ENCODE assay signal across 8 mouse cellular contexts in the genomic region with DNA sequence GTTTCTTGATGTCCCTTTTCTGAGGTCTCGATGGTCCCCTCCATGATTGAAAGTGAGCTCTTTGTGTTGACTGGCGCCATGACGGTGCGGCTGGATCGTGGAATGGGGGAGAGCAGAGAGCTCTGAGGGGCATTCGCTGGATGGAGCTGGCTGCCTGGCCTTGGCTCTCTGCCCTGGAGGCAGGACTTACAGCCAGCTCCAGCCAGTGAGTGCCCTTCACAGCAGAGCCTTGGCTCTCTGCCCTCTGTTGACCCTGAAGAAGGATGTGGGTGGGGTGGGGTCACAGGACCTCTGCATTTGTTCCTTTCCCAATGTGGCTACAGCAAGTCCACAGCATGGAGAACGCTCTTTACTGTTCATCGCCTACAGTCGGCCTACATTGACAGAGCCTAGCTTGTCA. TPM values are rescaled to one million over a fixed set of nuclear protein-coding genes. Genes with fewer than 3 reads are reported as not detected.
DNase-seq lines count a peak whose midpoint lies in the region; ATAC-seq and TF ChIP-seq lines count a peak whose summit lies in the region.

No protein-coding gene starts in this region.

- no peaks in the 10 kb centered on the region for H3K4me1 ChIP-seq in heart, adult 2 months (ENCODE audit: control insufficient read depth, insufficient read depth, low read length)
- H3K4me1 ChIP-seq in intestine, embryonic 15.5 days (replicated peaks): 0 out of 2 replicates have a peak, but pooled peaks cover 3% of the 10 kb centered on the region

- H3K36me3 ChIP-seq in heart, adult 2 months (ENCODE audit: control insufficient read depth, insufficient read depth, low read length): no peaks in the 10 kb centered on the region
- H3K36me3 ChIP-seq in intestine, embryonic 15.5 days: peaks cover 18% of the 10 kb centered on the region

- WGBS in heart, adult 2 months: 69% methylated on average over 9 of the region's 9 CpGs
- 92% methylated on average over 9 of the region's 9 CpGs for WGBS in intestine, embryonic 15.5 days

- ATAC-seq in intestine, embryonic 15.5 days: no peak

- H3K9me3 ChIP-seq in intestine, embryonic 15.5 days: no peaks in the 10 kb centered on the region

- H3K27ac ChIP-seq in heart, adult 2 months: no peak overlapping the region
- no peak overlapping the region for H3K27ac ChIP-seq in intestine, embryonic 15.5 days

- no peak overlapping the region for H3K4me3 ChIP-seq in heart, adult 2 months
- H3K4me3 ChIP-seq in intestine, embryonic 15.5 days (replicated peaks): no peak overlapping the region

- DNase-seq in cerebellum, adult 11-12 months: peak; percentile 43
- no peak for DNase-seq in cerebellum, adult 11 months
- peak; percentile 37 for DNase-seq in 416B (ENCODE audit: low read depth)
- peak; percentile 48 to 61 for DNase-seq in heart, adult 2 months
- peak; percentile 60 to 74 for DNase-seq in layer of hippocampus, postnatal 10 days (ENCODE audit: low spot score in 2 of 2)
- DNase-seq in ovary, postnatal 14 days (ENCODE audit: low spot score): peak; percentile 13
- DNase-seq in urinary bladder, postnatal 10 days (ENCODE audit: low spot score): no peak

- H3K9ac ChIP-seq in heart, adult 2 months (ENCODE audit: low read depth, low read length): no peak overlapping the region
- H3K9ac ChIP-seq in intestine, embryonic 15.5 days: no peak overlapping the region

- H3K27me3 ChIP-seq in heart, adult 2 months (ENCODE audit: control insufficient read depth, insufficient read depth, low read length): no peaks in the 10 kb centered on the region
- H3K27me3 ChIP-seq in intestine, embryonic 15.5 days (replicated peaks): no peaks in the 10 kb centered on the region

- no peak overlapping the region for H3K4me2 ChIP-seq in intestine, embryonic 15.5 days (replicated peaks)

- intact Hi-C loops in heart, adult 2 months (cut with DNase I): no loop called here

- no peak for TF ChIP-seq POLR2A in heart, adult 2 months (IDR thresholded peaks at IDR 0.05; ENCODE audit: insufficient read depth, low read depth, low read length)

- TF ChIP-seq EP300 in heart, adult 2 months (IDR thresholded peaks at IDR 0.05; ENCODE audit: insufficient read depth, low read depth, low read length): no peak

- TF ChIP-seq CTCF in heart, adult 2 months (IDR thresholded peaks at IDR 0.05): no peak

- no peaks in the 10 kb centered on the region for H3K79me2 ChIP-seq in heart, adult 2 months (replicated peaks; ENCODE audit: control insufficient read depth, insufficient read depth, low read length)

RNA-seq across cellular contexts. Expression of gene Fan1, which starts 16.5 kb away (rescaled TPM):
- total RNA-seq in heart, adult 2 months (2021): 1 to 10 TPM; 8.2 to 9.6 TPM
- 2.1 and 4.3 TPM in 2 replicates for polyA plus RNA-seq in heart, adult 2 months (2012; rRNA removed)
- 10 to 100 TPM in 1 of 2 experiments, 1 to 10 TPM in 1; 9.1 to 10.9 TPM for total RNA-seq in layer of hippocampus, postnatal 10 days (2021)
- 5.3 and 5.4 TPM in 2 replicates for polyA plus RNA-seq in intestine, embryonic 15.5 days (2015; fragmentation: Nextera tagmentation; extraction: Ambion mirVana)

RNA-seq across cellular contexts. Expression of gene Mphosph10, which starts 34.7 kb away (rescaled TPM):
- total RNA-seq in heart, adult 2 months (2021): 10 to 100 TPM; 10.8 to 15.3 TPM
- 0.66 and 2.0 TPM in 2 replicates for polyA plus RNA-seq in heart, adult 2 months (2012; rRNA removed)
- 10 to 100 TPM; 19.5 to 24.6 TPM for total RNA-seq in layer of hippocampus, postnatal 10 days (2021)
- 38.8 and 42.8 TPM in 2 replicates for polyA plus RNA-seq in intestine, embryonic 15.5 days (2015; fragmentation: Nextera tagmentation; extraction: Ambion mirVana)

RNA-seq across cellular contexts. Expression of gene Mcee, which starts 35.0 kb away (rescaled TPM):
- total RNA-seq in heart, adult 2 months (2021): 100 to 1,000 TPM; 169 to 198 TPM
- polyA plus RNA-seq in heart, adult 2 months (2012; rRNA removed): 92.4 and 134 TPM in 2 replicates
- total RNA-seq in layer of hippocampus, postnatal 10 days (2021): 10 to 100 TPM; 44.0 to 47.0 TPM
- 109 and 111 TPM in 2 replicates for polyA plus RNA-seq in intestine, embryonic 15.5 days (2015; fragmentation: Nextera tagmentation; extraction: Ambion mirVana)

Comparison
In these comparisons a context has a peak if more than half of its experiments do, and no peak if none do; other contexts are left out.
1. DNase-seq: peak in cerebellum, adult 11-12 months (single experiment), 416B (single experiment), heart, adult 2 months (2 of 2), layer of hippocampus, postnatal 10 days (2 of 2) and ovary, postnatal 14 days (single experiment); none in cerebellum, adult 11 months (single experiment) and urinary bladder, postnatal 10 days (single experiment).